Mouse (Mus musculus): ENCODE results near the gene B3galnt2.
"Not testable (repeated sequence)": the region's sequence is repeated elsewhere in the genome, so short reads cannot be mapped to it uniquely, and the experiment has no call there.

The B3galnt2 gene

DNA sequence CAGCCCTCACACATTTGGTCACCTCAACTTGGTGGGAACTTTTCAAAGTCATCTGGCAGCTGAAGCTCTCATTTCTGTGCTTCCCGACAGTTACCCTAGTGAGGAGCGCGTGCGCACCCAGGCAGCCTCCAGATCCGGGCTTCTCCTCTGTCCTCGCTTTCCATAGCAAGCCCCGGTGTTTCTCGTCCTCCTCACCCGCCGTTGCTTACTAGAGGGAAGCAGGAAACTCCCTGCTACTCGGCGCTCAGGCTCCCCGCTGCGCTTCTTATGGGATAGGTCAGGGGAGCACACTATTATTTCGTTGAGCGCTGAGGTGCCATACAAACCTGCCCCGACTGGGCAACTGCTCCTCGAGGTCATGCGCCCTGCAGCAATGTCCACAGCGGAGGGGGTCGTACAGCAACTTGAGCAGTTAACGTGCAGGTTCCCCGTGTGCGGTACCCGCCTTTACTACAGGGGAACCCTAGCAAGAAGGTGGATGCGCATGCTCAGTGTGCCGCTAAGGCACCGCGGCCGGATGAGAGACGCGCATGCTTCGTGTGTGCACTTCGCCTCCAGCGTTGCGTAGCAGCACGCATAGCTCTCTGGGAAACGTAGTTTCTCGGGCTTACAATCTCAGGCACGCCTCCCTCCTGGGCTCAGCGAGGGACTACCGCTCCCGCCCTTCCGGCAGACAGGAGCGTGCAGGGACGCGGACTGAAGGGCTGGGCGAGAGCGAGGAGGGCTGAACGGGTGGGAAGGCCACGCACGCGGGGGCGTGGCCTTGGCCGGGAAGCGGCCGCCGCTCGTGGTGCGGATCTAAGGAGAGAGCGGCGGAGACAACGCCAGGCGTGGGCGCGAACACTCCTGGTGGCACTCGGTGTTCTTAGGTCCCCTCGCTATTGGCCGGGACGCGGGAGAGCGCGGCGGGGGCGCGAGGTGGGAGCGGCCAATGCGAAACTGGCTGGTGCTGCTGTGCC is at the start of gene B3galnt2:
Gene B3galnt2, plus strand, starts transcription at position 596 of the 959 bp plus-strand sequence.
- DNase-seq (ENCODE audit: low spot score) = peak; percentile 94

GRCm38 (mm10) chr13:13911341-13911740 is 42.9 kb upstream of the B3galnt2 start:
- DNase-seq (ENCODE audit: low spot score) = no peak

GRCm38 (mm10) chr13:13919396-13919795 is 34.9 kb upstream of the B3galnt2 start:
- no peak for DNase-seq (ENCODE audit: low spot score)

DNA sequence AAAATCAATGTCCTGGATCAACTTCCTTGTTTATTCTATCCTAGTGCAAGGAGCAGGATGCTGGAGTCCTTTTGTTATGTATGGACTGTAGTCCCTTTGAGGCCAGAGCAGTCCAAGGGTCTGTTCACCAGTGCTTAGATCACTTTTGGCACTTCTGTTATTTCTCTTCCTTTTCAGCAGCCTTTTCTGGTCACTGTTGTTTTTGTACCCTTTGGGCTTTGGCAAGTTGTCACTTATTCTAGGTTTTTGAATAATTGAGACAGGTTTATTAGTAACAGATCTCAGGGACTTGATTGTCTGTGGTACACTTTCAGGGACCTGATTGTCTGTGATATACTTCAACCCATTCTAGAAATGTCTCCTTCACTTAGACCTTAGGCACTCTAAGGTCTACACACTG is 31.7 kb upstream of the B3galnt2 start:
- DNase-seq (ENCODE audit: low spot score) = no peak

DNA sequence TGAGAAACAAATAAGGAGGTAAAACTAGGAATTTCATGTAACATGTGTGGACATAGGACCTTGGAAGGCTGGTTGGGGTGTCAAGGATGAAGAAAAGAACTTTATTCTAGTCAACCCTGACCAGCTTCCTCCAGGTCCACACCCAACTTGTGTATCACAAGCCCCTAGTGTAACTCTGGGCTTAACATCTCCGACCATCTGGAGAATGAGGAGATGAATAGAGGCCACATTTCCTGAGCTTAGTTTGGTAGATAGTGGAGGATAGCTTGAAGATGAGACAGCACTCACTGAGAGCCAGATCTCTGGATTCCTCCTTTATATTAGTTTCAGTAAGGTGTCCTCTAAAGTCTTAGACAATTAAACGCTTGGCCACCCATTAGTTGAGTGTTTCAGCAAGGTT is 24.3 kb upstream of the B3galnt2 start:
- no peak for DNase-seq (ENCODE audit: low spot score)

- no peak for DNase-seq (ENCODE audit: low spot score)
Observed at GRCm38 (mm10) chr13:13954931-13955330, 662 bp downstream of the B3galnt2 start.

- DNase-seq (ENCODE audit: low spot score) = no peak
Observed at GRCm38 (mm10) chr13:13956686-13957085, 2.4 kb downstream of the B3galnt2 start.

DNA sequence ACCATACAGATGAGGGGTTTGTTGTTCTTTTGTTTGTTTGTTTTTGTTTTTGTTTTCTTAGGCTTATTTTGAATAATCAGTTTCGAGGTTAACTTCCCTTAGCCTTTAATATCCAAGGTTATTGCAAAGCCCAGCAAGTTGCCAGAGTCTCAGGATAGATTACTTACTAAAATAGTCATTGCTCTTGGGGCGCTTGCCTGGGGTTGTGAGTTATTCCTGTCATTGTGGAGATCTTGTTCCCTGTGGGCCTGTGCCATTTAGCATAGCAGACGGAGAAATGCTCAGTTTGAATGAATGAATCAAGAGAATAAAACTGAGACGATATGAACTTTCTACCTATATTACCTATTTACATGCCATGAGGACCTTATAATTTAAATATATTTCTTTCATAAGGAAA is 5.9 kb downstream of the B3galnt2 start:
- DNase-seq (ENCODE audit: low spot score) = no peak

- no peak for DNase-seq (ENCODE audit: low spot score)
Observed at GRCm38 (mm10) chr13:13961046-13961445, 6.8 kb downstream of the B3galnt2 start.

- DNase-seq (ENCODE audit: low spot score) = no peak
Observed at GRCm38 (mm10) chr13:13965388-13965964, 11.2 kb downstream of the B3galnt2 start.

DNA sequence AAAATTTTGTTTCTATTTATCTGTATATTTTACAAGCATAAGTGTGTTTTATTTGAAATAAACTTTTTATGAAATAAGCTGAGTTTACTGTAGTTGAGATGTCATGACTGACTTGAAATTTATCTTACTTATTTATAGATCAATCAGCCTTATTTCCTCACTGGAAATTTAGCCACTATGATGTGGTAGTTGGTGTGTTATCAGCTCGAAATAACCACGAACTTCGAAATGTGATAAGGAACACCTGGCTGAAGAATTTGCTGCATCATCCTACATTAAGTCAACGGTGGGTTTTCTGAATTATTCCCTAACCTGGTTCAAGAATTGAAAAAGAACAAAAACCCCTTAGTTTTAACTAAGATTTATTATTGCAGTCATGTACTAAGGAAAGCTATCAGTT is 11.9 kb downstream of the B3galnt2 start:
- no peak for DNase-seq (ENCODE audit: low spot score)

GRCm38 (mm10) chr13:13968629-13969111 is 14.4 kb downstream of the B3galnt2 start:
- no peak for DNase-seq (ENCODE audit: low spot score)

DNA sequence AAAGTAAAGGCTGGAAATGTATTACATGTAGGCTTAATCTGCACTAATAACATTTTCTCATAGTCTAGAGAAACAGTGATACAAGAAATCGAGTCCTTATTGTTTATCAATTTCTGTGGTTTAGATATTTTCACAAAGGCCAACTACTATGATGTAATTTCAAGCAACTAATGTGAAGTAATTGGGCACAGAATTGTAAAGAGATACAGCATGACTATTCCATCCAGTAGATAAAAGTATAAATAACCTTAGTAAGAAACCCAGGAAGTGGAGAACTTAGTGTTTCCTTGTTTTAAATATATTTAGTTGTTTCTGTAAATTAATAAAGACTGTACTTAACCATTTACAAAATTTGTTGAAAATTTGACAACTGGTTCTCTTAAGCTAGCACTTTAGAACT is 15.5 kb downstream of the B3galnt2 start:
- no peak for DNase-seq (ENCODE audit: low spot score)

GRCm38 (mm10) chr13:13981842-13982241 is 27.6 kb downstream of the B3galnt2 start:
- not testable (repeated sequence) for DNase-seq (ENCODE audit: low spot score)

DNA sequence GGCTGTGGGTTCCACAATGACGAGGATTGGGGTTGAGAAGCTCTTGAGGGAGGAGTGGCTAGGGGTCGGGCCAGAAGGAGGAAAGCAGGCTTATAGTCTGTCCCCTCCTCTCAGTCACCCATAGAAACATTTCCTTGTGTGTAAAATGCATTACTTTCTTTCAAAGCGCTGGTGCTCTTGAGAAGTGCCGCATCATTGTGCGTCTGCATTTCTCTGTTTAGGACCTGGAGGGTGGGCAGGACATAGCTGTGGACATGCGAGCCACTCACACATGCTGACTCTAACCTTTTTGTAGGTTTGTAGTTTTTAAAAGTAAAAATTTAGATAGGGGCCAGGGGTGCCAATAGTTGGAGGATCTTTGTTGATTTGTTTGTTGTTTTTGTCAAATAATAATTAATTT is 29.3 kb downstream of the B3galnt2 start:
- DNase-seq (ENCODE audit: low spot score) = no peak

- DNase-seq (ENCODE audit: low spot score) = no peak
Observed at GRCm38 (mm10) chr13:13989135-13989534, 34.9 kb downstream of the B3galnt2 start.

- no peak for DNase-seq (ENCODE audit: low spot score)
Observed at GRCm38 (mm10) chr13:13990391-13990790, 36.1 kb downstream of the B3galnt2 start.

GRCm38 (mm10) chr13:13993041-13993440 is 38.8 kb downstream of the B3galnt2 start:
- DNase-seq (ENCODE audit: low spot score) = no peak

DNA sequence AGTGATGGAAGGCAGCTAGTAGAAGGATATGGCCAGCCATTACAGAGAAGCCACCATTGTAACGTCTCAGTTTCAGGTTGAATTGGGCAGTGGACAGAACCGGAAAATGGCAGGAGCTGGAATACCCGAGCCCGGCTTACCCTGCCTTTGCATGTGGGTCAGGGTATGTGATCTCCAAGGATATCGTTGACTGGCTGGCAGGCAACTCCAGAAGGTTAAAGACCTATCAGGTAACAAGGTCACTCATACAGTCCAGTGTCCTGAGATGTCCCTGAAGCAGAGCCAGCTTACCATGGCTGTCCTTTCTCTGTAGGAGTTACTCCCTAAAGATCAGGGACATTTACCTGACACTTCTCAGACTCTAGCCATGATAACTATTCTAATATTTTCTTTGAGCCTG is 40.8 kb downstream of the B3galnt2 start:
- no peak for DNase-seq (ENCODE audit: low spot score)

GRCm38 (mm10) chr13:13997476-13997875 is 43.2 kb downstream of the B3galnt2 start:
- no peak for DNase-seq (ENCODE audit: low spot score)

GRCm38 (mm10) chr13:14002706-14003105 is 48.4 kb downstream of the B3galnt2 start:
- DNase-seq (ENCODE audit: low spot score) = no peak

DNA sequence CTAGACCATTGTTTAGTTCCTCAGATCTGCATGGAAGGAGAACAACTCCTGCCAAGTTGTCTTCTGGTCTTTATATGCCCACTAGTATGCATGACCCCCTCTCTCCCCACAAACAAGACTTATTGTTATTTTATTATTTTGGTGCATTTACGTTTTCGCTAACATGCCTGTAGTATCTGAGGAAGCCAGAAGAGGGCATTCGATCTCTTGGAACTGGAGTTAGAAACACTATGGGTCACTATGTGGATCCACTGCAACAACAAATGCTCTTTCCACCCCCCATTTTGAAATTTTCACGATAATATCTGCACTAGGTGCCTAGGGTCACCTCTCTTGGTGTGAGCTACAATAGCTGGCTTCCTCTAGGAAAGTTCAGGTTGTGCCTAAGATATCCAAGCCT is 49.8 kb downstream of the B3galnt2 start:
- no peak for DNase-seq (ENCODE audit: low spot score)

DNA sequence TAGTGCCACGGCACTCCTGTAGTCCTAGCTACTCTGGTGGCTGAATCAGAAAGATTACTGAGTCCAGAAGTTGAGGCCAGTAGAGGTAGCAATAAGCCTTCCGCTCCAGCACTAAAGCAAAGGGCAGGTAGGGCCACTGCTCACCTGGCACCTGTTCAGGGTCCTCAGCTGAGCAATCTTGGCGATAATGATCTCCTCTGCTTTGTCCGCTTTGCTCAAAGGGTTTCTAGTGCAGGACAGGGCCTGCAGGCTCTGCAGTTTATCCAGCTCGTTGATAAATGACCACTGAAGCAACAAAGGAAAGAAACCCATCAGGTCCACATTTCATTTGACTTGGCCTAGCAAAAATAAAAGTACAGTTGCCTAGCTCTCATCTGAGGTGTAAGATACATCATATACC is 50.7 kb downstream of the B3galnt2 start:
- DNase-seq (ENCODE audit: low spot score) = no peak

Data from ovary, postnatal 36 days (tissue).